Mouse (Mus musculus): ENCODE results near the gene Osbpl7. TPM values are rescaled to one million over a fixed set of nuclear protein-coding genes. Genes with fewer than 3 reads are reported as not detected.

Osbpl7 gene
- polyA plus RNA-seq (2014; fragmentation: Nextera tagmentation; extraction: Ambion mirVana): 7.8 and 8.9 TPM in 2 replicates

DNA sequence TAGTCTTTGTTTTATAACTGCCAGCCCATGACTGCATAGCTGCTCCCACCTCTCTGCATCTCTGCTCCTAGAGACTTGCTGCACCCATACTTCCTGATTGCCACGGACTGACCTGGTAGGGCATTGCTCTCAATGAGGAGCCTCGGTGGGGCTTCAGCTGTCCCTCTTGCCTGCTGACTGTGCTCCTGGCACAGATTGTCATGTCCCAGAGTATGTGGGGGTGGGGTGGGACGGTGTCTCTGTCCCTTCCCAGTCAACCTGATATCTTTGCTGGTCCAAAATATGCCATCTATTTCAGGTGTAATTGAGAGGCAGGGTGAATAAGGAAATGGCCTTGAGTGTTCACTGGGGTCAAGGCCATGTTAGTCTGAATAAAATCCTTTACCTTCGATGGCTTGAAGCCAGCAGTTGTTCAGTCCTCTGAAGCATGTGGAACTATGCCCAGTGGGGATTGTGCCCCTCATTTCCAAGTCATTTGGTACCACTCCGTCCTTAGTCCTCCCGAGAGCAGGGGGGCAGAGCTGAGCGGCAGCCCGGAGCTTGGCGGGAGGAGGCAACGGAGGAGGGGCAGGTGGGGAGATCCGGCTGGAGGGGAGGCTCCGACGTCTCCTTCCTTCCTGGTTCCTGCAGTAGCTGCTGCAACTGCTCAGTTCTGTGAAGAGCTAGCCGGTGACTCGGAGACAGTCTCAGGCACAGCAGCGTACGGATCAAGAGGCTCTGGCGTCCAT is at the start of gene Osbpl7:
Gene Osbpl7 (plus strand): TSS at position 413 of the 728 bp plus-strand sequence.
- Histone ChIP-seq H3K4me2 (ENCODE audit: low read length) (peak within 1 kb of the TSS; percentile 94), H3K36me3 (ENCODE audit: control insufficient read depth, insufficient read depth, low read length) (peaks cover 39% of the 10 kb centered on the region), H3K27me3 (ENCODE audit: control insufficient read depth, insufficient read depth, low read length) (no peaks in the 10 kb centered on the region), H3K9me3 (ENCODE audit: control insufficient read depth, low read length) (no peaks in the 10 kb centered on the region), H3K4me3 (replicated peaks; ENCODE audit: low read depth, low read length) (peak within 1 kb of the TSS; percentile 64), H3K4me1 (ENCODE audit: control insufficient read depth, insufficient read depth, low read length) (peaks cover 14% of the 10 kb centered on the region), H3K9ac (replicated peaks; ENCODE audit: low read length) (peak within 1 kb of the TSS; percentile 78), H3K27ac (replicated peaks; ENCODE audit: low read depth, low read length) (peak within 1 kb of the TSS; percentile 52)
- DNase-seq: peak; percentile 87
- WGBS: 8% methylated on average over 18 of the region's 18 CpGs
- peak; percentile 82 for ATAC-seq (ENCODE audit: low FRiP score, low TSS enrichment)

DNA sequence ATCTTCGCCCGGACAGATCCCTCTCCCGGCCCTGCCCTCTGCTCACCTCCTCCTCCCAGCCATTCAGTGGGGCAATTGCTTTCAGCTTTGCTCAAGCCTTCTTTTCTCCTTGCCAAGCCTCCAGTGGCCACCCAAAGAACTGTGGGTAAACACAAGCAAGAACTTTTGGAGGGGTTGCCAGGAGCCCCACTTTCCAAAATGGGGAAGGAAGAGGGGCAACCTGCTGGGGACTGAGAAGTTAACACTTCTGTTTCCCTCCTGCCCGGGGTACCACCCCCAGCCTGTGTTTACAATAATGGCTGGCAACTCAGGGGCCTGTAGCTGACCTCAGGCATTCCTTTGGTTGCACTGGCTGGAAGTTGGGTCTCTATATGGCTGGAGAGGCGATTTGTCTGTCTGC is 47.3 kb upstream of the Osbpl7 start:
- no peaks in the 10 kb centered on the region for H3K27me3 ChIP-seq (ENCODE audit: control insufficient read depth, insufficient read depth, low read length)
- H3K4me3 ChIP-seq (replicated peaks; ENCODE audit: low read depth, low read length): no peak overlapping the region
- ATAC-seq (ENCODE audit: low FRiP score, low TSS enrichment) (no peak), DNase-seq (no peak)
- H3K9ac ChIP-seq (replicated peaks; ENCODE audit: low read length): no peak overlapping the region
- WGBS: 28% methylated on average over 5 of the region's 5 CpGs
- no peaks in the 10 kb centered on the region for H3K9me3 ChIP-seq (ENCODE audit: control insufficient read depth, low read length)
- H3K27ac ChIP-seq (replicated peaks; ENCODE audit: low read depth, low read length): no peak overlapping the region
- no peaks in the 10 kb centered on the region for H3K4me1 ChIP-seq (ENCODE audit: control insufficient read depth, insufficient read depth, low read length)
- no peaks in the 10 kb centered on the region for H3K36me3 ChIP-seq (ENCODE audit: control insufficient read depth, insufficient read depth, low read length)
- no peak overlapping the region for H3K4me2 ChIP-seq (ENCODE audit: low read length)

DNA sequence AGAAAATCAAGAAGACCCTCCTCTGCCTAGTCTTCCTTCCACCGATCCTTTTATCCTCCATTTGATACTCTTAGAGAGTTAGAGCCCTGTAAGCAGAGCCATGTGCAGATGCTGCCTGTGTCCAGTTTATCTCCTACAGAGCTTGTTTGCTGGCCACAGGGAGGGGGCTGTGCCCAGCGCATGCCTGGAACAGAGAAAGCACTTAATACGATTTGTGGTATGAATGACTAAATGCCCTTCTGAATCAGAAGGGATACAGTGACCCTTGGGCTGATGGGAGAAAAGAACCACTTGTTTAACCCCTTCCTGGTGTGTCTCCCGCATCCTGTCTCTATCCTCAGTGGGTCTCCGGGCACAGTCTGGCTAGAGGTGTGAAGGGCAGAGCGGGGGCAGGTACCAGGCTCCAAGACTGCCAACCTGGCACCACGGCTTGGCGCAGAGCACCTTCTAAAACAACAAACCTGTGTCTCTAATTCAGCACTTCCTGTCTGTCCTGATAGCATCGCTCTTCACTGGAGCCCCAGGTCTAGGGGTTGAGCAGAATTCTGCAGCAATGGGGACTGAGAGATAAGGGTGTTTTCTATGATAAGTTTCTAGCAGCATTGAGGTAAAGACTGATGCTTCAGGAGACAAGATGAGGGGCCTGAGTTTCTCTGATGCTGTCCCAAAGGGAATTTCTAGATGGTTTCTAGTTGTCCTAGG is 43.2 kb upstream of the Osbpl7 start:
- ATAC-seq (ENCODE audit: low FRiP score, low TSS enrichment) (no peak), DNase-seq (no peak)
- H3K9me3 ChIP-seq (ENCODE audit: control insufficient read depth, low read length): no peaks in the 10 kb centered on the region
- no peaks in the 10 kb centered on the region for H3K4me1 ChIP-seq (ENCODE audit: control insufficient read depth, insufficient read depth, low read length)
- no peak overlapping the region for H3K4me3 ChIP-seq (replicated peaks; ENCODE audit: low read depth, low read length)
- H3K27me3 ChIP-seq (ENCODE audit: control insufficient read depth, insufficient read depth, low read length): no peaks in the 10 kb centered on the region
- no peak overlapping the region for H3K9ac ChIP-seq (replicated peaks; ENCODE audit: low read length)
- H3K4me2 ChIP-seq (ENCODE audit: low read length): no peak overlapping the region
- no peaks in the 10 kb centered on the region for H3K36me3 ChIP-seq (ENCODE audit: control insufficient read depth, insufficient read depth, low read length)
- 76% methylated on average over 9 of the region's 9 CpGs for WGBS
- no peak overlapping the region for H3K27ac ChIP-seq (replicated peaks; ENCODE audit: low read depth, low read length)

DNA sequence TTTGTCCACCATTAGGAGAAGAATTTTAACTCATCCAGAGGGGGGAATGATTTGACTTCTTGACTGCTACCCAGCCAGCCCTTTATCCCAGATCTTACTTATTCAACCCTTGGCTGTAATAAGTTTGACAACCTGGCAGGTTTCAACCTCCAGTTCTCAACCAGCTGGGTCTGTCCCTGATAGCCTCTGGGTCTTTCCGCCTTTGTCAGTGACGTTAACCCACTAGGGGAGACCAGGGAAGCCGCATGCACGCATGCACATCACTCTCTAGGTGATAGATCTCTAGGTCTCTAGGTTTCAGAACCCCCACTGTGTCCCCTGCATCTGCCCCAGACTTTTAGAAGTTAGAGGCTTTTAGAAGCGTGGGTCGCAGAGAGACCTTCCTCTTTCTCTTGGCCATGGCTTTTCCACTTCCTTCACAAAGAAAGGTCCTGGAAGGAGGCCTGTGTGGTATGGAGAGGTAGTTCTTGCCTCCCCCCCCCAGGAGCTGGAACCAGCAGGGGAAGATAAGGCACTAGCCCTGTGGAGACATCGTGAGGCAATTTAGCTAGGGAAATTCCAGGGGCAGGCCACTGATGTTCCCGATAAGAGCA is 41.1 kb upstream of the Osbpl7 start:
- H3K4me2 ChIP-seq (ENCODE audit: low read length): no peak overlapping the region
- H3K27me3 ChIP-seq (ENCODE audit: control insufficient read depth, insufficient read depth, low read length): no peaks in the 10 kb centered on the region
- no peak overlapping the region for H3K27ac ChIP-seq (replicated peaks; ENCODE audit: low read depth, low read length)
- H3K36me3 ChIP-seq (ENCODE audit: control insufficient read depth, insufficient read depth, low read length): no peaks in the 10 kb centered on the region
- no peaks in the 10 kb centered on the region for H3K9me3 ChIP-seq (ENCODE audit: control insufficient read depth, low read length)
- H3K4me3 ChIP-seq (replicated peaks; ENCODE audit: low read depth, low read length): no peak overlapping the region
- H3K4me1 ChIP-seq (ENCODE audit: control insufficient read depth, insufficient read depth, low read length): no peaks in the 10 kb centered on the region
- WGBS: 67% methylated on average over 8 of the region's 8 CpGs
- no peak for ATAC-seq (ENCODE audit: low FRiP score, low TSS enrichment)
- no peak for DNase-seq
- no peak overlapping the region for H3K9ac ChIP-seq (replicated peaks; ENCODE audit: low read length)

DNA sequence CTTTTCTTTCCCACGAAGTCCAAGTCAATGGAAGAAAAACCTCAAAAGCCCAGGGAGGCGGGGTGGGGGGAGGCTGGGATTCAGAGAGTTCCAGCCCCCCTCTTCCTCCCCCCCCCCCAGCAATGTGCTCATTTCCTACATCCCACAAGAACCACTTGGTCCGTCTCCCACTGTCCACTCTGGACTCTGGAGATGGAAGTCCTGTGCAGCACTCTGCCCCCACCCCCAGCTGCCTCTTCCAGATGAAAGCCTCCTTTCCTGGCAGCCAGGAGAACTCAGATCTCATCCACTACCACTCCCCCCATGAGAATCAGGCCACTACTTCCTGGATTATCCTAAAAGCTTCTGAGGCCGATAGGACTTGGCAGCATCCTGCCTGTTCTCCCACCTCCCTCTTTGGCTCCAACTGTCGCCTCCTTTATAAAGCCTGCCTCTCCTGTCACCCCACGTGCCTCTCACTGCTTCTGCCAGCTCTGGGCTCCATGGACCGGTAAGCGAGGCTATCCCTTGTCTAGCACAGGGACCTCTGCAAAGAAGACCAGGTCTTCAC is 37.2 kb upstream of the Osbpl7 start, which contains the start of gene Sp6:
Gene Sp6 (plus strand): TSS at position 274 of the 550 bp plus-strand sequence.
- Histone ChIP-seq H3K9me3 (ENCODE audit: control insufficient read depth, low read length) (no peaks in the 10 kb centered on the region), H3K4me1 (ENCODE audit: control insufficient read depth, insufficient read depth, low read length) (no peaks in the 10 kb centered on the region), H3K27ac (replicated peaks; ENCODE audit: low read depth, low read length) (no peak within 1 kb of the TSS), H3K36me3 (ENCODE audit: control insufficient read depth, insufficient read depth, low read length) (no peaks in the 10 kb centered on the region), H3K9ac (replicated peaks; ENCODE audit: low read length) (no peak within 1 kb of the TSS), H3K27me3 (ENCODE audit: control insufficient read depth, insufficient read depth, low read length) (peaks cover 25% of the 10 kb centered on the region), H3K4me2 (ENCODE audit: low read length) (no peak within 1 kb of the TSS), H3K4me3 (replicated peaks; ENCODE audit: low read depth, low read length) (no peak within 1 kb of the TSS)
- 24% methylated on average over 8 of the region's 8 CpGs for WGBS
- ATAC-seq (ENCODE audit: low FRiP score, low TSS enrichment) (no peak), DNase-seq (no peak)

DNA sequence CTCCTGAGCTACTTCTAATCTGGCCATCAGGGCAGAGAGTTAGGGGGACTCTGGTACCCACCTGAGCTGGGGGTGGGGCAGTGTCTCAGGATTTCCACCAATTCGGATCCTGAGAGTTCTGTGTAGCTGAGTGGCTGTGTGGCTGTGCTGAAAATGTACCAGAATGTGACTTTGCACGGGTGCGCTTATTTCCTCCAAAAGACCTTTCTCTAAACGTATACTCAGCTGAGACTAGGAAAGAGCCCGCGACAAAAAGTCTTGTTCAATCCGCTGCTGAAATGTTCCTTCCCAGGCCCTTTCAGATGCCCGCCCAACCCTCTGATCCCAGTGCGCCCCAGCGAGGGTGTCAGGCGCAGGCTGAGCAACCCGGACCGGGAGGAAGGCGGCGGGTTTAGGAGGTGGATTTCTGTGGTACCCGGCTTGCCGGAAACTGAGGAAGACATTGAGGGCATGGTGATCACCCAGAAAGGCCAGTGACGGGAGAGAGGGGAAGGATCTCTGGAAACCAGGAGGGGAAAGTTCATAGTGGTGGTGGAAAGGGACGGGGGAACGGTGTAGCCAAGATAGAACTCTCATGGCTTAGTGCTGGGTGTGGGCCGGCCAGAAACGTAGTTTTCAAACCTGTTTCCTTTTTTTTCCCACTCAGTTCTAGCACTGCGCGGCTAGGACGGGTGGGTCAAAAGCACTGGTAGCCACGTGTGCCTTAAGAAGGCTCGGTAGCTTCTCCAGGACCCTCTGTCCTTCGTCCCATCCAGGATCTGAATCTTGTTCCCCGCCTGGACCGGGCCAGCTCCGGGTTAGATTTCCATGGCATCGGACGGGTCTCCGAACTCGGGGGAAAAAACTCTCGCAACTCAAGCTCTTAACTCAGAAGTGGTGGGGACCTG is 32.5 kb upstream of the Osbpl7 start:
- H3K4me1 ChIP-seq (ENCODE audit: control insufficient read depth, insufficient read depth, low read length): peaks cover 7% of the 10 kb centered on the region; the same call in 1 of the 2 replicates
- H3K4me3 ChIP-seq (replicated peaks; ENCODE audit: low read depth, low read length): peak overlapping the region; percentile 26
- no peaks in the 10 kb centered on the region for H3K36me3 ChIP-seq (ENCODE audit: control insufficient read depth, insufficient read depth, low read length)
- H3K9me3 ChIP-seq (ENCODE audit: control insufficient read depth, low read length): no peaks in the 10 kb centered on the region
- ATAC-seq (ENCODE audit: low FRiP score, low TSS enrichment) (no peak), DNase-seq (no peak)
- WGBS: under 1% methylated on average over 36 of the region's 36 CpGs
- H3K27me3 ChIP-seq (ENCODE audit: control insufficient read depth, insufficient read depth, low read length): peaks cover 70% of the 10 kb centered on the region
- no peak overlapping the region for H3K27ac ChIP-seq (replicated peaks; ENCODE audit: low read depth, low read length)
- peak overlapping the region; percentile 44 for H3K4me2 ChIP-seq (ENCODE audit: low read length)
- H3K9ac ChIP-seq (replicated peaks; ENCODE audit: low read length): 0 out of 2 replicates have a peak overlapping the region, but pooled peaks have one; percentile 12

DNA sequence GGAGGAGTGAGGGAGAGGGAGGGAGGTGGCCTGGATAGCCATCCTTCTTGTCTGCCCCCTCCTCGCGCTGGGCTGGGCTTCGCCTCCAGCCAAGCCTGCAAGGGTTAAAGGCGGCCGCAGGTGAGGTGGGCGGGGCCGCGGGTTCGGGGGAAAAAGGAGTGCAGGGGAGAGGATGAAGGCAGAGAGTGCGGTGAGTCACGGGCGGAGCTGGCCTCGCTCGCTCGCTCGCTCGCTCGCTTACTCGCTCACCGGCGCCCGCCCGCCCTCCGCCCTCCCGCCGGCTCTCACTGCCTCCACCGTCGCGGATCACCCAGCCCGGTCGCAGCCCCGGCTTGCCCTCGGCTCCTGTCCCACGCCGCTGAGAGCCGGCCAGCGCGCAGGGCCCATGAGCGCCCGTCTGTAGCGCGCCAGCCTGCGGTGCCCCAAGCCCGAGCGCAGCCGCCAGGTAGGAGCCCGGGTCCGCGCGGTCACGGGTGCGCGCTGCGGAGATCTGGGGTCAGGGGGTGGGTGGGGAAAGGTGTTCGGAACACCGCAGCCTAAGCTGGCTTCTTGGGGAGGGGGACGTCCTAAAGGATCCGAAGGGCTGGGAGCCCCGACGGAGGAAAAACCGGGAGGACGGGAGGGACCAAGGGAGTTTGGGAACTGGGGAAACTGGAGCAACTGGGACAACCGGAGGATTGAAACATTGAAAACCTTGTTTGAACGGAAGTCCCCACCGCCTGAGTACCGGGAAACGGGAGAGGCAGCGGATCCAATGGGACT is 31.7 kb upstream of the Osbpl7 start:
- WGBS: under 1% methylated on average over 62 of the region's 68 CpGs

More for the DNA sequence above, 31.7 kb upstream of the Osbpl7 start:
- H3K4me1 ChIP-seq (ENCODE audit: control insufficient read depth, insufficient read depth, low read length): peaks cover 7% of the 10 kb centered on the region; the same call in 1 of the 2 replicates
- ATAC-seq (ENCODE audit: low FRiP score, low TSS enrichment) (no peak), DNase-seq (no peak)
- H3K27ac ChIP-seq (replicated peaks; ENCODE audit: low read depth, low read length): no peak overlapping the region
- H3K4me3 ChIP-seq (replicated peaks; ENCODE audit: low read depth, low read length): peak overlapping the region; percentile 26
- no peaks in the 10 kb centered on the region for H3K9me3 ChIP-seq (ENCODE audit: control insufficient read depth, low read length)
- 0 out of 2 replicates have a peak overlapping the region, but pooled peaks have one; percentile 12 for H3K9ac ChIP-seq (replicated peaks; ENCODE audit: low read length)
- H3K27me3 ChIP-seq (ENCODE audit: control insufficient read depth, insufficient read depth, low read length): peaks cover 79% of the 10 kb centered on the region
- peak overlapping the region; percentile 44 for H3K4me2 ChIP-seq (ENCODE audit: low read length)
- no peaks in the 10 kb centered on the region for H3K36me3 ChIP-seq (ENCODE audit: control insufficient read depth, insufficient read depth, low read length)

Data from midbrain, embryonic 14.5 days (tissue).